Mouse (Mus musculus) liver, postnatal 0 days (tissue): ENCODE measurements around the gene Kmt5a.
"Not testable (repeated sequence)": the region's sequence is repeated elsewhere in the genome, so short reads cannot be mapped to it uniquely, and the experiment has no call there.

Experiments
- CTCF ChIP-seq: sonication (generic); IDR thresholded peaks from 2 replicates; pipeline ENCODE4 v1.5.1; 2016; ENCODE audit warnings: antibody characterized with exemption, low read depth
- EP300 ChIP-seq: IDR thresholded peaks from 2 replicates; pipeline ENCODE4 v1.6.1; 2016; ENCODE audit warnings: antibody characterized with exemption, low read depth, mild to moderate bottlenecking

- not testable (repeated sequence) for TF ChIP-seq CTCF, EP300
These were observed 60.3 kb downstream of the Kmt5a start for GRCm38 (mm10) chr5:124500037-124500436.
